Mouse (Mus musculus): ENCODE measurements around the gene Dcaf17.

Dcaf17 gene

DNA sequence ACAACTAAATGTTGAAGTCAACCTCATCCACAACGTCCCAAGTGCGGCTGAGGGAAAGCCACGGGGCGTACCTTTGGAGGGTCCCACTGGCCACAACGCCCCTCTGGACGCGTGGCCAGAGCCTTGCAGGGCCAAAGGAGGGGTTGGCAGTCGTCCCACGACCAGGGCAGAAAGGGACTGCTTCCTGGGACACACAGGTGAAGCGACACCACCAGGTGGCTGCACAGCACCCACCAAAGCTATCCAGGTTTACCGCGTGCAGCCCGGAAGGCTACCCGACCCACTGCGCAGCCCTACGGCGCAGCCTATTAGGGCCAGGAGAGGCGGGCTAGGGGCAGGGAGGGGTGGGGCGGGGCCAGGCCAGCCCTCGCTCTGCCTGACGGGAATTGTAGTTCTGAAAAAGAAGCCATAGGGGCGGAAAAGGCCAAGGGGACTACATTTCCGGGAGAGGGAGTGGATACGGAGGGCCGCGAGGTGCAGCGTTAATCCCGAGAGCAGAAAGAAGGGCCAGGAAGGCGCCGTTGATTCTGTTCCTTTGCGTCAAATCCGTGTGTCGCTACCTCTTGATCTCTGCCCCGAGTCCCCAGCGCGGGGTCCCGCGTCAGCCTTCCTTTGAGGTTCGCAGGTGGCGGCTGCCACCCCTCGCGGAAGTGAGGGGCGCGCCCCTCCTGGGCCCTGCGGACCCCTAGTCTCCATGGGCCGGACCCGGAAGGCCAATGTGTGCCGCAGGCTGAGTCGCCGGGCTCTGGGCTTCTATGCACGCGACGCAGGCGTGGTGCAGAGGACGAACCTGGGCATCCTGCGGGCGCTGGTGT is at the start of gene Dcaf17, which contains the start of gene Mettl8:
Gene Dcaf17, plus strand, starts transcription at position 29 of the 815 bp plus-strand sequence.
Gene Mettl8, minus strand, starts transcription at position 284 of the 815 bp plus-strand sequence.
- DNase-seq (ENCODE audit: low read depth in 2 of 2, low spot score in 2 of 2): peak; percentile 92 to 93

- no peak for DNase-seq (ENCODE audit: low read depth in 2 of 2, low spot score in 2 of 2)
These were observed 43.3 kb upstream of the Dcaf17 start for GRCm38 (mm10) chr2:71011816-71012215.

DNA sequence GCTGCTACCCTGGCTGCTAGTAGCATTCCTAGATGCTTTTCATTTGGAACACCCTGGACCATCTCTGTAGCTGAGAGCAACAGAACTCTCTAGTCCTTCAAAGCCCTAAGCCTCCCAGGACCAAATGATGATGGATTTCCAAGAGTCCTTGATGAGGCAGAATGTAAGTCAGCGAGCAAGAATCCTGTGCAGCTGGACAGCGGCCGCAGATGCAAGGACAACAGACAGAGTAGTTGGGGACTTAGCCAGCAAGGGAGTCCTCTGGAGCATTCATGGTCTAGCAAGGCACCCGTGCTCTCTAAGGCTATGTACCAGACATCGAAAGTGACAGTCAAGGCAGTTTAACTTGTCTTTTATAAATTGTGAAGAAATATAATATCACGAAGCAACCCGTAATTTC is 41.6 kb upstream of the Dcaf17 start:
- DNase-seq (ENCODE audit: low read depth in 2 of 2, low spot score in 2 of 2): no peak

DNA sequence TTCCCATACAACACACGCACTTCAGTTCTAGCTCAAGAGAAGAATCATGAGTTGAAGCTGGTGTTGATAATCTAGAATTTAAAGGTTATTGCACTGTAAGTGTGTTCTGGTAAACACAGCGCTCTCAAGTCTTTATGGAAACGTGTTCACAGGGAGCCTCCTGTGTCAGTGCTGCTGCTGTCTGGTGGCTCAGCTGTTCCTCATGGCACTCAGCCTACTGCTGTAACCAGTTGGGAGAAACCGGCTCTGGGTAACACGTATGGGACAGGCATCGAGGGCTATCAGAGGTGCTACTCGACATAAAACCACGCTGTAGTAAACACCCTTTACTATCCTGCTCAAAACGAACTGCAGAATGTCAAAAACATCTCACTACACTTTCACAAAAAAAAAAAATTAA is 35.9 kb upstream of the Dcaf17 start:
- DNase-seq (ENCODE audit: low read depth in 2 of 2, low spot score in 2 of 2): no peak

- no peak for DNase-seq (ENCODE audit: low read depth in 2 of 2, low spot score in 2 of 2)
These were observed 35.3 kb upstream of the Dcaf17 start for GRCm38 (mm10) chr2:71019704-71020375.

- no peak for DNase-seq (ENCODE audit: low read depth in 2 of 2, low spot score in 2 of 2)
These were observed 34.5 kb upstream of the Dcaf17 start for GRCm38 (mm10) chr2:71020674-71021073.

DNA sequence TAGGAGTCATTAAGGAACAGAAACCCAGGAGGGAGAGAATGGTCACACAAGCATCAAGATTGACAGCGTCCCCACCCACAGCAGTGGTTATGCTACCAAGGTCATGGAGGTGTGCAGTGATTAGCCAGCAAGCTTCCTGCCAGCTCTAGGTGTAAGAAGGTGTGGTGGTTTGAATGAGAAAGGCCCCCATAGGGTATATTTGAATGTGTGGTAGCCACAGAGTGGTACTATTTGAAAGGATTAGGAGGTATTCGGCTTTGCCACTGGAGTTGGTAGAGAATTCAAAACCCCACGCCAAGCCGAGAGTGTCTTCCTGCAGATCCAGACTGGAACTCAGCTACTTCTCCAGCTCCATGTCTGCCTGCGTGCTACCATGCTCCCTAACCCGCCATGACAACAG is 32.1 kb upstream of the Dcaf17 start:
- no peak for DNase-seq (ENCODE audit: low read depth in 2 of 2, low spot score in 2 of 2)

DNA sequence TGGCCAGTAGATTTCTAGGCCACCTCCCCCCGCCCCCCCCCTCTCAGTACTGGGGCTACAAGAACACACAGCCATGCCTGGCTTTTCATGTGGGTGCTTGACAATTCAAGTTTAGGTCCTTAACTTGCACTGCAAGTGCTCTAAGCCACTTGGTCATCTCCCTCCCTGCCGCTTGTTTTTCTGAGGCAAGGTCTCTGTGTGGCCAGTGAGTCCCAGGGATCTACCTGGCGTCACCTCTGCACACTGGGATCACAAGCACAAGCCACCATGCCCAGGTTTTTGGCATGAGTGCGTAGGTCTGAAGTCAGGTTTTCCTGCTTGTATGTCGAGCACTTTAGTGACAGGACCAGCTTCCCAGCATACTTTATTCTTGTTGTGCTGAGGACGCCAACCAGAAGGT is 31.1 kb upstream of the Dcaf17 start:
- no peak for DNase-seq (ENCODE audit: low read depth in 2 of 2, low spot score in 2 of 2)

DNA sequence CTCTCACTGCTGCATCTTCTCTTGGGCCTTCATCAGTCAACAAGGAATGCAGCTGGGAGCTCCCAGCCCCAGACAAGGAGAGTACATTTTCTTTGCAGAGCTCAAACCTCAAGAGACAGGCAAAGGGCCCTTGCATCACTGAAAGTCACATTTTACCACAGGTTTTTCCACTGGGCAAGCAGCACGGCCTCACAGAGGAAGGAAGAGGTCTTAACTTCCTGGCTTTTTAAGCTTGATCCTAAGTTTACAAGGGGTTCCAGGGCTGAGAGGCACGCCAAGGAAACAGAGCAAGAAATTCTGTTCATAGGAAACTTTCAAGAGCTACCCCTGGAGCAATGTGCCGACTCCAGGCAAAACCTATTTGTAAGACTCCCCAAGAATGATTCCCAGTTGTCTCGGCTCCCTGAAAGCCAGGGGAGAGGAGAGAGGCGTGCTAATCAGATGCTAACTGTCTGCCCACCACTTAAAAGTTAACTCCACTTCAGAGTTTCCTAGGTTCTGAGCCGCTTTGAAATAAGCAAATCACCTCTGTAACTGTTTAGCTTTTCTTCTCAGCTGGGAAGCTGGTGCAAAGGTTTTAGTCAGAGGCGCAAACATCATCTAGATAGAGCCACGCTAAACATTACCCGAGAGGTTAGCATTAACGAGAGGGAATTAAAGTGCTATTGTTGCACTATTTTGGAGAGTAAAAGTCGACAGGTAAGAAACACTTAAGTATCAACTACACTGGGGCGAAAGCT is 29.4 kb upstream of the Dcaf17 start:
- DNase-seq (ENCODE audit: low read depth in 2 of 2, low spot score in 2 of 2): no peak

DNA sequence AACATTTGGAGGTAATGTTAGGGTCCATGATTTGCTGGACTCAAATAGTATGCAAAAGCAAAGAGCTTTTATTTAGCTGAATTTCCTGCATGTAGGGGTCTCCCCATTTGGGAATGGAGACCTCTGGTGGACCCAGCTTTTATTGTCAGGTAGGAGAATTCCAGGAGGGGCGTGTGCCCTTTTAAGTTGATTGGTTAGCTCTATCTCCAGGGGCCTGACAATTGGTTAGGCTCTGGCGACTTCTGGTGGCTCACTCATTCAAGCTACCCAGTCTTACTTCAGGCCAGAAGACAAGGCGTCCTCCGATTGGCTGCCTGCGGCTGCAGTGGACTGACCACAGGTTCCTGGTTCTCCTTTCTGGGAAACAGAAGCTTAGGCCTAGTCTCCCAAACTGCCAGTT is 28.3 kb upstream of the Dcaf17 start:
- DNase-seq (ENCODE audit: low read depth in 2 of 2, low spot score in 2 of 2): no peak

- DNase-seq (ENCODE audit: low read depth in 2 of 2, low spot score in 2 of 2): no peak
These were observed 27.5 kb upstream of the Dcaf17 start for GRCm38 (mm10) chr2:71027631-71028030.

GRCm38 (mm10) chr2:71030663-71031062 is 24.5 kb upstream of the Dcaf17 start:
- no peak for DNase-seq (ENCODE audit: low read depth in 2 of 2, low spot score in 2 of 2)

GRCm38 (mm10) chr2:71031973-71032794 is 22.9 kb upstream of the Dcaf17 start:
- DNase-seq (ENCODE audit: low read depth in 2 of 2, low spot score in 2 of 2): peak; percentile 79 to 81

DNA sequence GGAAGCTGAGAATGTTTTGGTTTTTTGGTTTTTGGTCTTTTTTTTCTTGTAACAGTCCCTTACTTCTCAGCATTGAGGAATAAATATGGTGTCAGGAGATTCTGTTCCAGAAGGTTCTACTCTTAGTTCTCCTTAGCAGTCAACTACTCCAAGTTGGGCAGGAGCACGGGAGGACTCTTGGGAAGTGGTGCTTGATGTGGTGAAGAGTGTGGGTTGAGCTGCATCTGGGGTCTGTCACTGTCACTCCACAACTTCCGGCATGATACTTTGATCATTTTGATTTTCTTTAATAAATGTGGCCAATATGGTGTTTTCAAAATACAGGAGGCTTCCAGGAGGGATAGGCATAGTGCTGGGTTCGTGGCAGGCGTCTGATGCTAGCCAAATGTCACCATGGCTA is 22.1 kb upstream of the Dcaf17 start:
- peak in 1 of 2 experiments; percentile 40 for DNase-seq (ENCODE audit: low read depth in 2 of 2, low spot score in 2 of 2)

DNA sequence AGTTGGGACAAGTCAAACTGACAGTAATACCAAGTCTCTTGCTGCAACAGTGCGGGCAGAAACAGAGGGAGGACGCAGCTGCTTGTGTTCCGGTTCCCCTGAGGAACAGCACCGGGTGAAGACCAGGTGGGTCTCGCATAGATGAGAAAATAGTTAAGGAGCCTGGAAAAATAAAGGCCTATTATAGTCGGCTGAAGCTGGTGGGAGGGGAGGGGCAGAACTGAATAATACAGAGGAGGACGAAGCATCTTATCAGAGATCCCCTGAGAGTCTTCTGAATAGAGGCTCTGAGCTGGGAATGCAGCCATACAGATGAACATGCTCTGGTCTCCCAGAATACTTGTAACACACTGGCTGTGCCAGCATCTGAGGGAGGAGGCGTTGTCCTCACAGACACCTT is 21.1 kb upstream of the Dcaf17 start:
- no peak for DNase-seq (ENCODE audit: low read depth in 2 of 2, low spot score in 2 of 2)

DNA sequence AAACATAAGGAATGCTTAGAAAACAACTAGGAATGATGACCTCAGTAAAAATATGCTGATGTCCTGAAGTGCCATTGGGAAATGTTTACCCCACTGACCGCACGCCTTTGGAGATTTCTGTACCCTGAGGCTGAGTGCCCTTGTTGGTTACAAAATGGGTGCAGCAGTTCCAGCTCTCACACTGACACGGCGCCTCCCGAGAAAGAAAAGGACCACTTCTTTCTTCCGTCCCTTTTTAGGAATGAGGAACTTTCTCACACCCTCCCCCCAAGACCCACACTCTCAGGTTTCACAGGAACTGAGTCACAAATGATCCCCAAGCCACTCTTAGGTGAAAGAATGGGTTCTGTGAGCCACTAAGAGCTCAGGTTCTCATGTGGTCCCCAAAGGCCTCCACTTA is 17.7 kb upstream of the Dcaf17 start:
- DNase-seq (ENCODE audit: low read depth in 2 of 2, low spot score in 2 of 2): no peak

DNA sequence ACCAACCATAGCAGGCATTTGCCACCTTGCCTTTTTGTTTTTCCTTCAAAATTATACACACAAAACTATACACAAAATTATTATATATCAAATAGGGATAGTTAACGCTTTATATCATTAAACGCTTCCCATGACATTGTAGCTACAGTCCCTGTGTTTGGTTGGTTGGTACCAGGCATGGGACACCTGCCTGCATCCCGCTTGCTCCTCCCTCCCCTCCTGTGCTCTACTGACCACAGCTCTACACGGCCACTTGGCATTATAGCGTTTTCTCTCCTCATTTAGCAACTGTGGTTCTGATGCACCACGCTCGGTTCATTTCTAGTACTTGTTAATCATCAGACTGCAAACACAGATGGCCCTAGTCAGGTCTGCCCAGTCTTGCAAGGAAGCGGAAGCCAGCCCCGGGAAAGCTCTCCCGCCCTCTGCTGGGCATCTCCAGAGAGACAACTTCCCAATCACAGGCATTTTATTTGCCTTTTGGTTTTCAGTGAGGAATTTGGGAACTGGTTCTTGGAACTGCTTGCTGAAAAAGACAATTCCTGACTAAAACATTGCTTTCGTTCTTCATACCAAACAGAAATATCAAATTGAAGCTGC is 15.5 kb upstream of the Dcaf17 start:
- DNase-seq (ENCODE audit: low read depth in 2 of 2, low spot score in 2 of 2): no peak

DNA sequence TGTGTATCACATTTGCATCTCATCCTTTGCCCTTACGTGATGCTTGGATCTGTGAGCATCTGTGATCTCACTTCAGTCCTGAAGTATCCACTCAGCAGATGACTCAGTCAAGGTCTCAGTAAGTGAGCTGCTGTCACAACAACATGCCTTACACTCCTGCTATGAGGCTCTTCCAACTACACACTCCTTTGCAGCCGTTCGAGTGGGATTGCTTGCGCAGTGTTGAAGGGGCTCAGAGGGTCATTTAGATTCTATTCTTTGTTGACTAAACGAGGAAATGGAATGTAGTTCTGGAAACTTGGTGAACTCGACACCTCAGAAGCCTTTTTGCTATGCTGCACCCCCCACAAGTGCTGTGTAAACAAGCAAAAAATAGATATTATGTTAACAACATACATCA is 9.0 kb upstream of the Dcaf17 start:
- no peak for DNase-seq (ENCODE audit: low read depth in 2 of 2, low spot score in 2 of 2)

DNA sequence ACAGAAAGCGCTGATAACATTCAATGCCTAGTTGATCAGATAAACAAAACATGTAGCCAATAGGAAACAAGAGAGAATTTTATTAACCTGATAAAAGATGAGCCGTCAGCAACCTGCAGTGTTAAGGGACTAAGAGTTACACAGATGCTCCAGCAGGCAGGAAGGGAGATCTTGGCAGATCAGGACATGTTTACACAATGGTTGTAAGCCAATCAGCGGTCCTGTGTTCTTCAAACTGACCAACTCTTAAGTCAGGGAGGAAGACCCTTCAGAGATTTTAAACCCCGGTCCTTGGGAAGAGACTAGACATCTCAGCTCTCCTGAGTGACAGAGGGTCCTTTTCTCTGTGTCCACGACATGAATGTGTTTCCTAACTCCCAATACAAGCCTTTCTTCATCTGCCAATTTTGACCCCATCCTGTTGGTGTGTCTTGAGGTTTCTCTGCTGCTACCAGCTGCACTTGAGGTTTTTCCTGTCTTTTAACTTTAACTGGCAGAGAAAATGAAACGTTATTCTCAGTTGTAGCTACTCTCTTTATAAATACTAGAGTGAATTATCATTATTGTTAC is 8.3 kb upstream of the Dcaf17 start:
- peak in 1 of 2 experiments; percentile 58 for DNase-seq (ENCODE audit: low read depth in 2 of 2, low spot score in 2 of 2)

DNA sequence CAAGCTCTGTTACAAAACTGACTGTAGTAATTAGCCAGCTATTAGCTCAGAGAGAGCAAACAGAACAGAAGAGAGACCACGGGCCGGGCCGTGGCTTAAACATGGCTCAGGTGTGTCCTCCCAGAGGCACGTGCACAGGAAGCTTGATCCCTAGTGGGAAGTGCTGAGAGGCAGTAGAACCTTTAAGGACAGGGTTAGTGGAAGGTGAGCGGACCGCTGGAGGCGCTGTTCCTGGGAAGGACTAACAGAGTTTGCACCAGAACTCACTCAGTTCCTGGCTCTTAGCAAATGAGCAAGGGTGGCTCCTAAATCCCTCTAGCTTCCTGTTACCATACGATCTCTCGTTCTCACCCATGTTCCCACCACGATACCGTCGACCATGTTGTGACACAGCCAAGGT is 6.2 kb upstream of the Dcaf17 start:
- no peak for DNase-seq (ENCODE audit: low read depth in 2 of 2, low spot score in 2 of 2)

Measured in CD8-positive naive resting alpha-beta T cell, adult 2 months (primary cell).